Mouse (Mus musculus) intestine, postnatal 0 days (tissue): ENCODE measurements at regions not wholly inside any gene's neighbourhood (a gene's known extent, or its start where the extent isn't known, plus 50 kb on each side); places are given as distances from the start of the nearest gene placed in this dataset.

Source experiments
- ATAC-seq: fragments of 200-750 bp; cut with Nextera tagmentation; 2 replicates; pipeline ENCODE4 v1.8.0; 2017; ENCODE audit warnings: mild to moderate bottlenecking, moderate TSS enrichment, moderate library complexity
- H3K27ac ChIP-seq: fragments of 300-500 bp; sonication (generic); 2 replicates; pipeline ENCODE4 v1.5.1; 2014; ENCODE audit warnings: mild to moderate bottlenecking, low read depth, low read length, moderate library complexity
- H3K27me3 ChIP-seq: fragments of 300-500 bp; sonication (generic); replicated peaks from 2 replicates; pipeline ENCODE4 v1.6.1; 2014; ENCODE audit warnings: low read length, mixed read lengths; ENCODE audit not compliant: control insufficient read depth, insufficient read depth
- H3K36me3 ChIP-seq: fragments of 300-500 bp; sonication (generic); 2 replicates; pipeline ENCODE4 v1.6.1; 2014; ENCODE audit warnings: mild to moderate bottlenecking, moderate library complexity; ENCODE audit not compliant: control insufficient read depth, insufficient read depth
- H3K4me1 ChIP-seq: fragments of 300-500 bp; sonication (generic); replicated peaks from 2 replicates; pipeline ENCODE4 v1.6.1; 2014; ENCODE audit warnings: antibody characterized with exemption, low read length, mixed read lengths; ENCODE audit not compliant: control insufficient read depth, insufficient read depth
- H3K4me2 ChIP-seq: fragments of 300-500 bp; sonication (generic); replicated peaks from 2 replicates; pipeline ENCODE4 v1.6.1; 2014; ENCODE audit warnings: low read depth, mild to moderate bottlenecking, moderate library complexity
- H3K4me3 ChIP-seq: fragments of 300-500 bp; sonication (generic); 2 replicates; pipeline ENCODE4 v1.5.1; 2014; ENCODE audit warnings: low read depth, low read length
- H3K9ac ChIP-seq: fragments of 300-500 bp; sonication (generic); 2 replicates; pipeline ENCODE4 v1.6.1; 2014; ENCODE audit warnings: mild to moderate bottlenecking, low read depth, low read length
- H3K9me3 ChIP-seq: fragments of 300-500 bp; sonication (generic); 2 replicates; pipeline ENCODE4 v1.6.1; 2016; ENCODE audit warnings: mixed run types; ENCODE audit not compliant: control insufficient read depth
- CTCF ChIP-seq: sonication (generic); IDR thresholded peaks from 2 replicates; pipeline ENCODE4 v1.5.1; 2016; ENCODE audit warnings: low read depth, mild to moderate bottlenecking, control low read depth, antibody characterized with exemption, moderate library complexity
- WGBS: fragments of 180-500 bp; shearing (Covaris S2); extraction: QIAGEN DNeasy Blood & Tissue Kit; methylation state at CpG from one replicate; pipeline ENCODE4 v1.1.7; 2014; 5-methylcytosine and 5-hydroxymethylcytosine counted together

DNA sequence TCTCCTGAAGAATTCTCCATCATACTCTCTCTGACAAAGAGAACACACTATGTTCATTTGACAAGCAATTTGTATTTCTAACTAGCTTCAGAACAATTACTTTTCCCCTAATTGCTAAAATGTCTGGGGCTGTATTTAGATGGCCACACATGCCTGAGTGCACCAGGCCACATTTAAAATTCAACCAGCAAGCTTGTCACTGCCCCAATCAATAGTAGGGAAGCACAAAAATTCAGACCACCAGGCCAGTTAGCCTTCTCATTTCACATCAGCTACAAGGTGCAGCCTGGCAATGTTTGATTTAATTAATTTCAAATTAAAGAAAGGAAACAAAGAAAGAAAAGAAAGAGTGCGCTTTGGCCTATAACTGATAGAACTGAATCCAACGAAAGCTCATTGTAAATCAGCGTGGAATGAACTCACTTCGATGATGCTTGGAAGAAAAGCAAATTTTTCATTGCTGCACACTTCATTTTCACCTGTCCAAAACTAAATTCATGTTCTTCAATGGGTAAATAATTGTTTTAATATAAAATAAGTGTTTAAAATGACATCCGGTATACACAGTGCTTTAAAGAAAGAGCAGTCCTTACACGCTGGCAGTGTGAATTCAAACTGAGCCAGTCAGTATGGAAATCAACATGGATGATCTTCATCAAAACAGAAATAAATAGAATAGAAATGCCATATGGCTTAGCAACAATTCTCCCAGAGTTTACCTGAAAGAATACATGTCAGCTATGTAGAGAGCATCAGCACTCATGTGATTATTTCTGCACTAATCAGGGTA lies 1001.7 kb upstream of the Adgrl4 start:
- Histone ChIP-seq H3K4me2 (no peak overlapping the region), H3K9me3 (no peaks in the 10 kb centered on the region), H3K27me3 (no peaks in the 10 kb centered on the region), H3K4me3 (no peak overlapping the region), H3K36me3 (no peaks in the 10 kb centered on the region), H3K9ac (no peak overlapping the region), H3K4me1 (no peaks in the 10 kb centered on the region), H3K27ac (no peak overlapping the region)
- TF ChIP-seq CTCF = no peak
- no peak for ATAC-seq
- 93% methylated on average over 6 of the region's 6 CpGs for whole genome bisulfite sequencing
